Comparison of ENCODE assay signal across 8 mouse cellular contexts in genomic region chr11:52332421-52333118, GRCm38 (mm10). TPM values are rescaled to one million over a fixed set of nuclear protein-coding genes. Genes with fewer than 3 reads are reported as not detected.
DNase-seq lines count a peak whose midpoint lies in the region; ATAC-seq and TF ChIP-seq lines count a peak whose summit lies in the region.

No protein-coding gene starts in this region.

- DNase-seq in lung, postnatal 0 days (ENCODE audit: low spot score): no peak
- no peak for DNase-seq in lung, adult 18-20 months
- DNase-seq in cerebellum, postnatal 36 days: peak; percentile 55
- DNase-seq in kidney, adult 2 months: peak; percentile 83
- DNase-seq in stomach, postnatal 0 days (ENCODE audit: low spot score): peak; percentile 35
- no peak for DNase-seq in heart, adult 11 months
- no peak for DNase-seq in left cerebral cortex, postnatal 25 days (ENCODE audit: low spot score in 2 of 2)
- no peak for DNase-seq in layer of hippocampus, postnatal 36 days

- no peak for TF ChIP-seq POLR2A in kidney, adult 2 months (IDR thresholded peaks at IDR 0.05; ENCODE audit: low read depth, low read length)

- H3K9ac ChIP-seq in lung, postnatal 0 days (replicated peaks; ENCODE audit: low read depth): no peak overlapping the region
- no peak overlapping the region for H3K9ac ChIP-seq in stomach, postnatal 0 days (ENCODE audit: low read length)

- no peak overlapping the region for H3K4me3 ChIP-seq in lung, postnatal 0 days (ENCODE audit: low read depth, low read length)
- no peak overlapping the region for H3K4me3 ChIP-seq in kidney, adult 2 months (ENCODE audit: insufficient read depth, low read depth, low read length)
- H3K4me3 ChIP-seq in stomach, postnatal 0 days (ENCODE audit: low read depth, low read length): no peak overlapping the region

- TF ChIP-seq CTCF in lung, postnatal 0 days (IDR thresholded peaks at IDR 0.05): no peak
- TF ChIP-seq CTCF in kidney, adult 2 months (conservative IDR thresholded peaks at IDR 0.05; ENCODE audit: insufficient read depth, insufficient read length, low read depth, low read length): no peak
- no peak for TF ChIP-seq CTCF in stomach, postnatal 0 days (IDR thresholded peaks at IDR 0.05; ENCODE audit: low read depth)

- no peak overlapping the region for H3K4me2 ChIP-seq in lung, postnatal 0 days (replicated peaks; ENCODE audit: low read depth, low read length)
- no peak overlapping the region for H3K4me2 ChIP-seq in stomach, postnatal 0 days (replicated peaks; ENCODE audit: low read depth)

- H3K9me3 ChIP-seq in lung, postnatal 0 days (ENCODE audit: low read length): no peaks in the 10 kb centered on the region
- H3K9me3 ChIP-seq in stomach, postnatal 0 days (ENCODE audit: control insufficient read depth, low read length): no peaks in the 10 kb centered on the region

- WGBS in lung, postnatal 0 days: 21% methylated on average over 16 of the region's 16 CpGs
- WGBS in kidney, adult 2 months: 27% methylated on average over 16 of the region's 16 CpGs
- WGBS in stomach, postnatal 0 days: 20% methylated on average over 16 of the region's 16 CpGs

- TF ChIP-seq EP300 in lung, postnatal 0 days (IDR thresholded peaks at IDR 0.05): no peak
- TF ChIP-seq EP300 in stomach, postnatal 0 days (optimal IDR thresholded peaks at IDR 0.05): no peak

- H3K27ac ChIP-seq in lung, postnatal 0 days (ENCODE audit: low read length): no peak overlapping the region
- H3K27ac ChIP-seq in kidney, adult 2 months (ENCODE audit: insufficient read depth, low read depth, low read length): peak overlapping the region; percentile 25; the same call in 1 of the 2 replicates
- peak overlapping the region; percentile 35 for H3K27ac ChIP-seq in stomach, postnatal 0 days (replicated peaks)

- intact Hi-C loops in left cerebral cortex, postnatal 25 days (cut with DNase I): no loop called here

- no peaks in the 10 kb centered on the region for H3K36me3 ChIP-seq in lung, postnatal 0 days (ENCODE audit: insufficient read depth, low read length)
- no peaks in the 10 kb centered on the region for H3K36me3 ChIP-seq in kidney, adult 2 months (ENCODE audit: control insufficient read depth, insufficient read depth, low read length)
- no peaks in the 10 kb centered on the region for H3K36me3 ChIP-seq in stomach, postnatal 0 days (ENCODE audit: control insufficient read depth, insufficient read depth, low read length)

- peak; percentile 21; the same call in 1 of the 2 replicates for ATAC-seq in lung, postnatal 0 days
- ATAC-seq in stomach, postnatal 0 days (ENCODE audit: low FRiP score, low TSS enrichment): peak; percentile 63

- no peaks in the 10 kb centered on the region; the same call in 1 of the 2 replicates for H3K4me1 ChIP-seq in lung, postnatal 0 days (ENCODE audit: insufficient read depth, low read depth, low read length)
- H3K4me1 ChIP-seq in kidney, adult 2 months (ENCODE audit: control insufficient read depth, insufficient read depth, low read length): 0 out of 2 replicates have a peak, but pooled peaks cover 7% of the 10 kb centered on the region
- H3K4me1 ChIP-seq in stomach, postnatal 0 days (replicated peaks; ENCODE audit: control insufficient read depth, insufficient read depth): peaks cover 6% of the 10 kb centered on the region; the same call in 1 of the 2 replicates

- no peaks in the 10 kb centered on the region for H3K27me3 ChIP-seq in lung, postnatal 0 days (replicated peaks; ENCODE audit: insufficient read depth, low read length)
- no peaks in the 10 kb centered on the region for H3K27me3 ChIP-seq in kidney, adult 2 months (replicated peaks; ENCODE audit: control insufficient read depth, insufficient read depth, low read length)
- H3K27me3 ChIP-seq in stomach, postnatal 0 days (ENCODE audit: control insufficient read depth, insufficient read depth, low read length): no peaks in the 10 kb centered on the region

RNA-seq across cellular contexts. Expression of gene Vdac1, which starts 28.1 kb away (rescaled TPM):
- 127 and 140 TPM in 2 replicates for polyA plus RNA-seq in lung, postnatal 0 days (2015; fragmentation: Nextera tagmentation; extraction: Ambion mirVana)
- 259 and 341 TPM in 2 replicates for polyA plus RNA-seq in kidney, adult 2 months (2012; rRNA removed)
- polyA plus RNA-seq in stomach, postnatal 0 days (2015; fragmentation: Nextera tagmentation; extraction: Ambion mirVana): 189 and 193 TPM in 2 replicates
- total RNA-seq in left cerebral cortex, postnatal 25 days (2021): 100 to 1,000 TPM; 544 to 569 TPM
- total RNA-seq in layer of hippocampus, postnatal 36 days (2021): 100 to 1,000 TPM; 514 to 555 TPM

RNA-seq across cellular contexts. Expression of gene Tcf7, which starts 49.8 kb away (rescaled TPM):
- 14.7 and 14.8 TPM in 2 replicates for polyA plus RNA-seq in lung, postnatal 0 days (2015; fragmentation: Nextera tagmentation; extraction: Ambion mirVana)
- 2.1 and 13.2 TPM in 2 replicates for polyA plus RNA-seq in kidney, adult 2 months (2012; rRNA removed)
- 3.6 and 3.7 TPM in 2 replicates for polyA plus RNA-seq in stomach, postnatal 0 days (2015; fragmentation: Nextera tagmentation; extraction: Ambion mirVana)
- 1 to 10 TPM; 3.5 to 4.1 TPM for total RNA-seq in left cerebral cortex, postnatal 25 days (2021)
- 1 to 10 TPM; 2.6 to 2.9 TPM for total RNA-seq in layer of hippocampus, postnatal 36 days (2021)

Comparison
In these comparisons a context has a peak if more than half of its experiments do, and no peak if none do; other contexts are left out.
1. DNase-seq: peak in cerebellum, postnatal 36 days (2 of 2), kidney, adult 2 months (single experiment) and stomach, postnatal 0 days (single experiment); none in lung, postnatal 0 days (single experiment), lung, adult 18-20 months (0 of 2), heart, adult 11 months (single experiment), left cerebral cortex, postnatal 25 days (0 of 2) and layer of hippocampus, postnatal 36 days (0 of 2).